Mouse (Mus musculus) R1 (cell line): ENCODE results near the gene Fyn.

ENCODE experiments used
- DNase-seq: peaks from one replicate; pipeline ENCODE4 v3.0.0-alpha.2; 2018; ENCODE audit warnings: low read depth, low spot score

Fyn gene

DNA sequence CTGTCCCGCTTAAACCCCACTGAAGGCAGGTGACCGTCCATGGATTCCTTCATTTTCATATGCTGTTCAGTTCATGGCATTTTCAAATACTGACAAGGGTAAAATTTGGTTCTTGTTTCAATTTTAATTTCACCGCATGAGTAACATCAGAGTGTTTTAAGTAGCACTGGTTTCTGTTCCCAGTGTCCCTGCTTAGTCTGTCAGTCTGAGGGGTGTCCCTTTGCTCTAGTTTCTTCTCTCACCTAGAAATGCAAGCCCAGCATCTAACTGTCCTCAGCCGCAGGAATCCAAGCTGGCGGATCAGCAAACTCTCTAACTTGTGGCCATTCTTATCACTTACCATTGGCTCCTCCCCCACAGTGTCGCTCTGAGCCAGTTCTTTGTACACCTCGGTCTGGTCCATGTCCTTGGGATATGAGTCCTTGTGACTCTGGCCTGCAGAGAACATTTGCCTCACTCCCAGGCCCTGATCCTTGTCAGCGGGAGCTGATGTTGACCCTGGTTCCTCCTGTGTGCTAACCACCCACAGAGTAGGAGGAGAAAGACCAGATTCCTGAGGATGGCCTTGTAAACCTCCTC is 9.5 kb downstream of the Fyn start:
- no peak for DNase-seq

DNA sequence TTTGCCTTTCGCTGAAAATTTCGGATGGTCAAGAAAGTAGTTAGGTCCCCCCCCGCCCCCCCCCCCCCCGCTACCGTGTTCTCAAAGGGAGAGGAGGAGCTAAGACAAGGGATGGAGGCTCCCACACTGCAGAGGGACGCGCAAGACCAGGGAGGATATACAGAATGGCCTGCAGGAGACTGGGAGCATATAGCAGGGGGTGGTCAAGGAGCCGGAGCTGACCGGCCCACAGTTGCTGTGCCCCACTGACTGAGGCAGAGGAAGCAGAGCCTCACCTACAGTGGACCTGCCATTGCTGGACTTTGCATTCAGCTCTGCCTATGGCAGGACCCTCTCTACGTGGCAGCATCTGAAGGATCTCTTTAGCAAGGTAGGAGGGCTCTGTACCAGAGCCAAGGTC is 10.6 kb downstream of the Fyn start:
- DNase-seq = no peak

DNA sequence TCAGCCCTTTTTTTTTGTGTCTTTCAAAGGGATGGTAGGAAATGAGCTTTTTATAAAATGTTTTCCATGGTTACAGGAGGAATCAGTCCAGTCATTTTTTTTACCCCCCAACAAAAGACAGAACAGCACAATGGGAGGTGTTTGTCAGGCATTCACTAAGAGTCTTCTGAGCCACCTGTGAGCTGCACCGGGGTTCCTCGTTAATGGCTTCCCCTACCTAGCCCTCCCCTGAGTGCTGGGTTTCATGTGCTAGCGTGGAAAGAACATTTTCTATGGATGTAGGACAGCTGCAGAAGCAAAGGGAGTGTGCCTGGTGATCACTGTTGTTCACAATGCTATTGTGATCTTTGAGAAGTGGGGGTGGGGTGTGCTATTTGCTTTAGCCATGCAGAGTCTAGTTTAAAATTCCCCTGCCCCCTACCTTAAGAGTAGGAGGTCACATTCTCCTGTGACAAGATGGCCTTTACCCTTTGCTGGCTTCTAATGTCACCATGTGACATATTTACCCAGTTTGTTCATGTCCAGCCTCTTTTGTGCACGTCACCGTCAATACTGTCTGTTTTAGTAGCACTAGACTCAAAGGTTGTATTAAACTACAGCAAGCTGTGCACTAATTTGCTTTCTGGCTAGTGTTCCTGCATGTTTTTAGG is 11.2 kb downstream of the Fyn start:
- DNase-seq = peak; percentile 3

GRCm38 (mm10) chr10:39385259-39385658 is 16.6 kb downstream of the Fyn start:
- DNase-seq = no peak

GRCm38 (mm10) chr10:39386203-39386602 is 17.5 kb downstream of the Fyn start:
- DNase-seq = peak; percentile 5

GRCm38 (mm10) chr10:39387024-39387423 is 18.4 kb downstream of the Fyn start:
- DNase-seq = no peak

DNA sequence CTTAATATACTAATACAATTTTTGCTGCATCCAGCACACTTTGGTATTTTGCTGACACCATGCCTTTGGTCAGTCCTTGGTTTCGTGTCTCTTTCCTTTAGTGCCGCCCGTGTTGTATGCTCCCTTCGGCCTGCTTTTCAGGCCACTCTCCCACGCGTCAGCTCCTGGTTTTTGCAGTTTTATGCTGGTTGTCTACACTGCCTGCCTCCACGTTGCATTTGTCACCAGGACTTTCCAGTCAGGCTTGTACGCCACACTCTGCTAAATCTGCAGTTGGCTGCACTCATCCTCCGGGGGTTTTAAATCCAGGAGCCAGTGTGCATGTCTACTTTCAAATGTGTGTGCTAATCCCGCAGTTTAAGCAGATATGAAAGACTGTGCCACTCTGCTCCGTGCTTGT is 18.9 kb downstream of the Fyn start:
- DNase-seq = no peak

- no peak for DNase-seq
These were observed 19.5 kb downstream of the Fyn start for GRCm38 (mm10) chr10:39388144-39388543.

GRCm38 (mm10) chr10:39389451-39389891 is 20.8 kb downstream of the Fyn start:
- DNase-seq = no peak

DNA sequence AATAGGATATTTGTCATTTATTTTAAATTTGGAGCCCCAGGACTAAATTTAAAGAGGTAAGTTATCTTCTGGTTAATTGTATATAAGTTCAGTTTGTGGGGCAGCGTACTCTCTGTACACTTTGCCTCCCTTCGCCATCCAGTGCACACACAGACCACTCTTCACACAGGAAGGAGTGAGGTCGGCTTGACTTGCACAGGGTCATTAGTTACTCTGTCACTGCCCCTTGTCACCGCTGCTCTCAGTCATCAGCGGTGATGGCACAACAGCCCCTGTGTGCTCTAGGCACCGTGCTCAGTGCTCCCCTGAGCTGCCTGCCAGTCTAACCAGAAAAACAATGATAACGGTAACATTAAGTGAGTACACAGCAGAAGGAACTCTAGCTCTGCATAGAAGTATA is 21.9 kb downstream of the Fyn start:
- no peak for DNase-seq

- DNase-seq = no peak
These were observed 24.3 kb downstream of the Fyn start for GRCm38 (mm10) chr10:39392900-39393483.

- DNase-seq = no peak
These were observed 26.9 kb downstream of the Fyn start for GRCm38 (mm10) chr10:39395544-39395943.

GRCm38 (mm10) chr10:39398924-39399323 is 30.3 kb downstream of the Fyn start:
- peak; percentile 60 for DNase-seq

DNA sequence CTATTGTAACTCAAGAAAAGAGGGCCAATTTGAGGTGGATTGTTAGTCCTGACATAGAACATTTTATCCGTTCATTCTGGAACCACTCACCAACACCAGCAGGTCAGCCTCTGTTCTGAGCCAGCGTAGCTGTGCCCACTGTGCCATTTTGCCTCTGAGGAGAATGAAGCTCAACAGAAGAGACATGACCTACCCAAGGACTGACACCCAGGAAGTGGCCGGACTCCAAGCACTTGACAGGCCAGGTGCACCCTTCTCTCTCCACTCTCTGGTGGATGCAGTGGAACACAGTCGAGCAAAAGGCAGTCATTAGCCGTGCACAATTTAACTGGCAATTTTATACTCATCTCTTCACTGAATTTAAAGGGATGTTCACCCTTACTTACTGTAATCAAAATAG is 31.5 kb downstream of the Fyn start:
- DNase-seq = no peak

DNA sequence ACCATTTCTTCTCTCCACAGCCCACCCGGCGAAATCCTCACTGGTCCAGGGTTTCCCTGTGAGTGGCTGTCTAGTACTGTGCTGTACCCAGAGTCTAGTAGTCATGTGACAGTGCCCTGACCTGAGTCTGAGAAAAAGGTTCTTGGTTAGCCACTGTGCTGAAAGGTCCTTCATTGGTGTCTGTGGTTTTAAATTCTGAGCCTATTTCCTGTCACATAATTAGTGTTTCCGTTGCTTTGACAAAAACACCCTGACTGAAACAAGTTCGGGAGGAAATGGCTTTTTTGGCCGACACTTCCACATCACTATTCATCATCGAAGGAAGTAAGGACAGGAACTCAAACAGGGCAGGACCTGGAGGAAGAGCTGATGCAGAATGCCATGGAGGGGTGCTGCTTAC is 33.8 kb downstream of the Fyn start:
- no peak for DNase-seq

DNA sequence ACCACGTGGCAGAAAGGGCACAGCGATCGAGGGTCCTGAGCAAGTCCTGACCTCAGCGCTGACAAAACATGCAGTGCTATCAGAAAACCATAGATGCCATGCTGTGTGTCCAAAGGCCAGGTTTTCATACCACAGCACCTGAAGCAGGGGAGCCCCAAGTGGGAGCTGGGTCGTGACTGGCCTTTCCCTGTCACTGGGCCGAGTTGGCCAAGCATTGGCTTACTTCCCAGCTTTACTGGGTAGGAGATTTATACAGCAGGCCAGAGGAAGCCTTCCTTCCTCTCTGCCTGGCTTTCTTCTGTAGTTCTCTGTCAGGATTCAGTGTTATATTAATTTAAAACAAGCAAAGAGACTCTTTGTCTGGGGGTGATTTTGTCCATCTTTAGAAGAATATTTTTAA is 35.1 kb downstream of the Fyn start:
- DNase-seq = no peak

GRCm38 (mm10) chr10:39404175-39404574 is 35.5 kb downstream of the Fyn start:
- DNase-seq = no peak

DNA sequence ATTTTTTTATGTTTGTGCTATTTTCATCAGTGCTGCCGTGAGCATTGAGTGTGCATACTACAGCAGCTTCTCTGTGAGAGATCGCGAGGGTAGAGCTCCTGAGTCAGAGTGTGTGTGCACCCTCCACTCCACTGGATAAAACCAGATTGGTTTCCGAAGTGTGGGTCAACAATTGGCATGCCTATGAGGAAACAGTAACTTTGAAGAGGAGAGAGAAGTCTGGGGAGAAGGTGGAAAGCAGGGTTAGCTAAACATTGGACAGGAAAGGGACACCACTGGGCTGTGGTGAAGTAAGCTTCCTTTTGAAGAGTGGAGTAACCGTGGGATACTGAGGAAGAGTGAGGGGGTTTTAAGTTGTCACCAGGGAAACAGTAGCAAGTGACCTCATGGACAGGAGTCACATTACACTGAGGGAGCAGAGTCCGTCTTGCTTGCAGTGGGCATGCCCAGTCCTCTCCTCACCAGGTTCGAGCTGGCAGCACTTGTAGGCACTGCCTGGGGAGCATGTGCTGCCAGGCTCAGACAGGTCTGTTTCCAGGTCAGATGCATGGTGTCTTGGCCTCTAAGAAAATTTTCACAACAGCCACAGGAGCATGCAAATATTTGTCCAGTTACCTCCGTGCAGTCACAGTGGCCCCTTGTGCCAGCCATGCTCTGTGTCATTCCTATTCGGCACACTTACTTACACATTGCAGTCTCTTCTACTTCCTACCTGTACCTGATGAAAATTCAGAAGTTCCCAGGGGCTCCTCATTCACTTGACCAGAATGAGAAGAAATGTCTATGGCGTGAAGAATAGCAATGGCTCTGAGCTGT is 37.5 kb downstream of the Fyn start:
- no peak for DNase-seq

GRCm38 (mm10) chr10:39406798-39407189 is 38.1 kb downstream of the Fyn start:
- no peak for DNase-seq

DNA sequence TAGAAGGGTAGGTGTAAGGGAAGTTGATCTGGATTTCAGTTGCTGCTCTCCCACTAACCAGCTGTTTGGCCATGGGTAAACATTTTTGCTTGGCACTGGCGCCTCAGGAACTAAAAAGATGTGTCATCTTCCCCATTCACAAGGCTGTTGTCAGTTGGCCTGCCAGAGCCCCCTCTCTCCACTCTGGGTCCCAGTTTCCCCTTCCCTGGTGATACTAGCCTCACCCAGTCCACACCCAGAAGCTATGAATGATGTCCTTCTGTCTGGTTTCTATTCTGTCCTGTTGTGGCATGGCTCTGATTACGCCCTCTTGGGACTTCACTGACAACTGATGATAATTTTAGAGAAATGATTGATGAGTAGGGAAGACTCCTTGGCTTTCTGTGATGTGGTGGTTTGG is 38.9 kb downstream of the Fyn start:
- no peak for DNase-seq

GRCm38 (mm10) chr10:39409602-39410001 is 40.9 kb downstream of the Fyn start:
- no peak for DNase-seq

GRCm38 (mm10) chr10:39410151-39410649 is 41.5 kb downstream of the Fyn start:
- DNase-seq = no peak
